In genomic region chr9:81626899-81627606, GRCm38 (mm10) we compare ENCODE assay signal across 9 mouse cellular contexts. TPM values are rescaled to one million over a fixed set of nuclear protein-coding genes. Genes with fewer than 3 reads are reported as not detected.
DNase-seq lines count a peak whose midpoint lies in the region; ATAC-seq and TF ChIP-seq lines count a peak whose summit lies in the region.
"Had no signal": no experiment of that assay in that cellular context is flagged by ENCODE, and none has a peak within 500 bp of the region (broad histone marks: within the 10 kb centered on the region; RNA-seq: fewer than 3 reads in every experiment).

No protein-coding gene starts in this region.

- H3K36me3 ChIP-seq in ES-E14 (ENCODE audit: control insufficient read depth, insufficient read depth, low read length, poor library complexity, severe bottlenecking): no peaks in the 10 kb centered on the region
- no peaks in the 10 kb centered on the region for H3K36me3 ChIP-seq in embryonic facial prominence, embryonic 11.5 days (replicated peaks; ENCODE audit: control insufficient read depth, insufficient read depth, low read depth, low read length)
- H3K36me3 ChIP-seq in hindbrain, embryonic 12.5 days: no peaks in the 10 kb centered on the region
- H3K36me3 ChIP-seq: liver, embryonic 13.5 days had no signal

- in situ Hi-C loops in ES-E14 (cut with MboI; ENCODE audit: low sequenced_read_pairs in 2 of 2, unreplicated experiment in 2 of 2): no loop called here

- DNase-seq in ES-E14 (ENCODE audit: low read depth, low spot score): peak; percentile 55
- peak; percentile 62 for DNase-seq in adrenal gland, adult 8-10 months
- DNase-seq in embryonic facial prominence, embryonic 11.5 days (ENCODE audit: low spot score): peak; percentile 86
- DNase-seq in layer of hippocampus, adult 9-11 months: peak; percentile 42
- DNase-seq in lung, postnatal 10 days: peak; percentile 73
- peak; percentile 81 for DNase-seq in retina, postnatal 1 day
- DNase-seq: liver, embryonic 13.5 days had no signal

- peak; percentile 71; the same call in 1 of the 2 replicates for ATAC-seq in embryonic facial prominence, embryonic 11.5 days (replicated peaks; ENCODE audit: insufficient number of reproducible peaks, low FRiP score, low TSS enrichment, low read depth)
- peak; percentile 65; the same call in 1 of the 2 replicates for ATAC-seq in hindbrain, embryonic 12.5 days (ENCODE audit: low FRiP score)
- ATAC-seq in erythroid progenitor cell, adult 5-6 weeks (replicated peaks; ENCODE audit: low FRiP score, poor library complexity, severe bottlenecking): no peak

- peaks cover 9% of the 10 kb centered on the region; the same call in 1 of the 2 replicates for H3K27me3 ChIP-seq in embryonic facial prominence, embryonic 11.5 days (ENCODE audit: control insufficient read depth, insufficient read depth, low read length)
- peaks cover 12% of the 10 kb centered on the region for H3K27me3 ChIP-seq in hindbrain, embryonic 12.5 days

- no peak overlapping the region for H3K27ac ChIP-seq in ES-E14 (ENCODE audit: insufficient read depth, low read depth, low read length, poor library complexity, severe bottlenecking)
- H3K27ac ChIP-seq in embryonic facial prominence, embryonic 11.5 days (replicated peaks; ENCODE audit: low read depth, low read length): no peak overlapping the region
- H3K27ac ChIP-seq in hindbrain, embryonic 12.5 days: no peak overlapping the region
- H3K27ac ChIP-seq: liver, embryonic 13.5 days had no signal

- H3K4me1 ChIP-seq in ES-E14 (ENCODE audit: control insufficient read depth in 2 of 2, insufficient read depth in 2 of 2, low read length in 2 of 2, poor library complexity in 1 of 2): peaks cover 0 to 3% of the 10 kb centered on the region in 2 experiments; a peak in 1 of 4 replicates
- no peaks in the 10 kb centered on the region for H3K4me1 ChIP-seq in embryonic facial prominence, embryonic 11.5 days (ENCODE audit: control insufficient read depth, insufficient read depth, low read length)
- peaks cover 5% of the 10 kb centered on the region for H3K4me1 ChIP-seq in hindbrain, embryonic 12.5 days
- H3K4me1 ChIP-seq: liver, embryonic 13.5 days had no signal

- H3K4me3 ChIP-seq in ES-E14 (ENCODE audit: insufficient read depth in 1 of 2, low read depth in 1 of 2, low read length in 2 of 2, poor library complexity in 1 of 2, severe bottlenecking in 1 of 2): no peak overlapping the region
- H3K4me3 ChIP-seq in embryonic facial prominence, embryonic 11.5 days (ENCODE audit: low read depth, low read length): no peak overlapping the region
- no peak overlapping the region for H3K4me3 ChIP-seq in hindbrain, embryonic 12.5 days
- H3K4me3 ChIP-seq: liver, embryonic 13.5 days had no signal

- H3K9ac ChIP-seq in ES-E14 (ENCODE audit: insufficient read depth, low read depth, low read length, poor library complexity, severe bottlenecking): no peak overlapping the region
- H3K9ac ChIP-seq in embryonic facial prominence, embryonic 11.5 days (replicated peaks; ENCODE audit: low read length): no peak overlapping the region
- H3K9ac ChIP-seq in hindbrain, embryonic 12.5 days: no peak overlapping the region
- H3K9ac ChIP-seq: liver, embryonic 13.5 days had no signal

- H3K4me2 ChIP-seq in embryonic facial prominence, embryonic 11.5 days (ENCODE audit: low read depth, low read length): no peak overlapping the region
- no peak overlapping the region for H3K4me2 ChIP-seq in hindbrain, embryonic 12.5 days (replicated peaks)
- H3K4me2 ChIP-seq: liver, embryonic 13.5 days had no signal

- no peaks in the 10 kb centered on the region for H3K9me3 ChIP-seq in ES-E14 (ENCODE audit: control insufficient read depth, insufficient read depth, low read depth, low read length)
- no peaks in the 10 kb centered on the region for H3K9me3 ChIP-seq in embryonic facial prominence, embryonic 11.5 days (replicated peaks; ENCODE audit: control insufficient read depth, low read length)
- H3K9me3 ChIP-seq in hindbrain, embryonic 12.5 days (replicated peaks): no peaks in the 10 kb centered on the region
- H3K9me3 ChIP-seq: liver, embryonic 13.5 days had no signal

- WGBS in embryonic facial prominence, embryonic 11.5 days: 30% methylated on average over 9 of the region's 9 CpGs
- 39% methylated on average over 9 of the region's 9 CpGs for WGBS in hindbrain, embryonic 12.5 days

TF ChIP-seq in ES-E14, 5 proteins besides CTCF, POLR2A, EP300 and RAD21:
- TF ChIP-seq HCFC1 (IDR thresholded peaks at IDR 0.05; ENCODE audit: borderline replicate concordance, insufficient read depth, low read length) (no peak), ZC3H11A (IDR thresholded peaks at IDR 0.05; ENCODE audit: borderline replicate concordance, low read depth, low read length) (peak; percentile 65)

RNA-seq across cellular contexts. Expression of gene Htr1b, which starts 6.6 kb away (rescaled TPM):
- 0.79 and 1.5 TPM in 2 replicates for total RNA-seq in ES-E14 (2012; rRNA removed)
- 10 to 100 TPM in 2 of 4 experiments, 1 to 10 TPM in 2; 7.4 to 14.6 (median 10.7) TPM for total RNA-seq in adrenal gland, adult 8-10 months (2022)
- 0.69 and 1.2 TPM in 2 replicates for polyA plus RNA-seq in embryonic facial prominence, embryonic 11.5 days (2014; fragmentation: Nextera tagmentation; extraction: Ambion mirVana)
- 1.6 and 1.8 TPM in 2 replicates for polyA plus RNA-seq in hindbrain, embryonic 12.5 days (2016; fragmentation: Nextera tagmentation; extraction: Ambion mirVana)
- not detected in 2 replicates for total RNA-seq in erythroid progenitor cell, adult 5-6 weeks (2015; ENCODE audit: low replicate concordance)
- total RNA-seq in erythroid progenitor cell, adult 5-6 weeks (2017; ENCODE audit: low replicate concordance): not detected in 2 replicates
